Mouse (Mus musculus) hindbrain, embryonic 10.5 days (tissue): Measurements from ENCODE around the gene Fan1. TPM values are rescaled to one million over a fixed set of nuclear protein-coding genes. Genes with fewer than 3 reads are reported as not detected.

Experiments
- DNase-seq: peaks from one replicate; pipeline ENCODE4 v3.0.0-alpha.2; 2017; ENCODE audit warnings: low spot score
- H3K27ac ChIP-seq: fragments of 300-500 bp; sonication (generic); 2 replicates; pipeline ENCODE4 v1.5.1; 2016; ENCODE audit warnings: mild to moderate bottlenecking, moderate library complexity
- H3K27me3 ChIP-seq: fragments of 300-500 bp; sonication (generic); 2 replicates; pipeline ENCODE4 v1.6.1; 2016; ENCODE audit warnings: mild to moderate bottlenecking; ENCODE audit not compliant: poor library complexity, insufficient read depth, severe bottlenecking
- H3K36me3 ChIP-seq: fragments of 300-500 bp; sonication (generic); 2 replicates; pipeline ENCODE4 v1.6.1; 2016; ENCODE audit warnings: mild to moderate bottlenecking, moderate library complexity
- H3K4me1 ChIP-seq: fragments of 300-500 bp; sonication (generic); replicated peaks from 2 replicates; pipeline ENCODE4 v1.6.1; 2016; ENCODE audit warnings: mild to moderate bottlenecking
- H3K4me3 ChIP-seq: fragments of 300-500 bp; sonication (generic); 2 replicates; pipeline ENCODE4 v1.5.1; 2016; ENCODE audit warnings: mild to moderate bottlenecking, moderate library complexity
- H3K9me3 ChIP-seq: fragments of 300-500 bp; sonication (generic); 2 replicates; pipeline ENCODE4 v1.6.1; 2016; ENCODE audit warnings: mild to moderate bottlenecking, moderate library complexity
- WGBS: fragments of 180-500 bp; shearing (Covaris S2); methylation state at CpG from one replicate; pipeline ENCODE4 v1.1.7; 2016; 5-methylcytosine and 5-hydroxymethylcytosine counted together
- polyA plus RNA-seq: library from polyadenylated mRNA; unstranded; fragments of >200 nt; fragmentation: Nextera tagmentation; extraction: Ambion mirVana; gene quantifications from 2 replicates; pipeline ENCODE4 v1.2.1, GENCODE M21; 2016

Gene Fan1
- polyA plus RNA-seq, 1 experiment from 2014 or later = 6.4 TPM

DNA sequence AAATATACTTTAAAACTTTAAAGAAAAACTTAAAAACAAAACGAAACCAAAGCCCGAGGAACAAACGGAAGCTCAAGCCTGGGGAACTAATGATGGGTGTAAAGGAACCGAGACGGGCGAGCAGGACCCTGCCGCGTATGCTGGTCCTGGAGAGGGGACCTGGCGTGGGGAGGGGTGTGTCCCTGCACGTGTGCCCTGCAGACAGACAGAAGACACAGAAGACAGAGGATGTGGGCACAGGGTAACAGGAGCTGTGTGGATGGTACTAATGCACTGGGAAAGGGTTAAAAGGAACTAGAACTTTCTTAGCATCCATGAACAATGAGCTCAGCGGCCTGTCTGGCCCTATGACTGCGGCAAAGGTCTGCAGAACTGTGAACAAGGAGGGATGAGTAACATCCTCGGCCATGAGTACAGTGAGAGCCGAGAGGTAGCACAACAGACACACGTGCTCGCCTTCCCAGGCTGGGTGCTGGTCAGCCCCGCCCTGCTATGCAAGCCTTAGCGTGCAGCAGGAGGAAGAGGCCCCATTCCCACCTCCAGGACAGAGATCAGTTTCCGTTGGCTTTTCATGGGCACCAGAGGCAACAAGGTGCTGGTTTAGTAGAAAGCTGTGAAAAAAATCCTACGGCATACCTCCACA is 13.8 kb downstream of the Fan1 start:
- Histone ChIP-seq H3K9me3 (no peaks in the 10 kb centered on the region), H3K36me3 (peaks cover 90% of the 10 kb centered on the region), H3K4me3 (no peak overlapping the region), H3K27me3 (no peaks in the 10 kb centered on the region), H3K27ac (0 out of 2 replicates have a peak overlapping the region, but pooled peaks have one; percentile 6), H3K4me1 (0 out of 2 replicates have a peak, but pooled peaks cover 5% of the 10 kb centered on the region)
- WGBS = 86% methylated on average over 20 of the region's 20 CpGs
- DNase-seq = no peak

DNA sequence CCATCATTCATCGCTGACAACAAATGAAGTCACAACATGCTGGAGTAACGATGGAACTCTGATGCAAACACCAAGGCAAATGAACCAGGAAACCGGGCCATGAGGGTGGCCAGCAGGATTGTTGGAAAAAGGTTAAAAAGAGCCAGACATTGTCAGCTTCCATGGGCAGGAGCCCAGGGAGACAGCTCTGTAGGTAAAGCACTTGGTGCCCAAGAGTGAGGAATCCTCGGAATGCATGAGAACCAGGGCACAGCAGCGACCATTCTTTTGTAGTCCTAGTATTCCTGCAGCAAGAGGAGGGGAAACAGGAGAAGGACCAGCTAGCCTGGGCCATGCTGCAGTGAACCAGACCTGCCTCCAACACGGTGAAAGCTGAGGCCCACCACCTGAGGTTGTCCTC is 15.2 kb downstream of the Fan1 start:
- Histone ChIP-seq H3K36me3 (peaks cover 83% of the 10 kb centered on the region), H3K27ac (no peak overlapping the region)
- no peak for DNase-seq

DNA sequence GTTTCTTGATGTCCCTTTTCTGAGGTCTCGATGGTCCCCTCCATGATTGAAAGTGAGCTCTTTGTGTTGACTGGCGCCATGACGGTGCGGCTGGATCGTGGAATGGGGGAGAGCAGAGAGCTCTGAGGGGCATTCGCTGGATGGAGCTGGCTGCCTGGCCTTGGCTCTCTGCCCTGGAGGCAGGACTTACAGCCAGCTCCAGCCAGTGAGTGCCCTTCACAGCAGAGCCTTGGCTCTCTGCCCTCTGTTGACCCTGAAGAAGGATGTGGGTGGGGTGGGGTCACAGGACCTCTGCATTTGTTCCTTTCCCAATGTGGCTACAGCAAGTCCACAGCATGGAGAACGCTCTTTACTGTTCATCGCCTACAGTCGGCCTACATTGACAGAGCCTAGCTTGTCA is 16.5 kb downstream of the Fan1 start:
- 90% methylated on average over 9 of the region's 9 CpGs for WGBS
- H3K36me3 ChIP-seq = peaks cover 83% of the 10 kb centered on the region

More for the DNA sequence above, 15.2 kb downstream of the Fan1 start:
- Histone ChIP-seq H3K27me3 (no peaks in the 10 kb centered on the region), H3K9me3 (no peaks in the 10 kb centered on the region), H3K4me3 (no peak overlapping the region), H3K4me1 (peaks cover 16% of the 10 kb centered on the region; the same call in 1 of the 2 replicates)
- WGBS = 88% methylated on average over 6 of the region's 6 CpGs

DNA sequence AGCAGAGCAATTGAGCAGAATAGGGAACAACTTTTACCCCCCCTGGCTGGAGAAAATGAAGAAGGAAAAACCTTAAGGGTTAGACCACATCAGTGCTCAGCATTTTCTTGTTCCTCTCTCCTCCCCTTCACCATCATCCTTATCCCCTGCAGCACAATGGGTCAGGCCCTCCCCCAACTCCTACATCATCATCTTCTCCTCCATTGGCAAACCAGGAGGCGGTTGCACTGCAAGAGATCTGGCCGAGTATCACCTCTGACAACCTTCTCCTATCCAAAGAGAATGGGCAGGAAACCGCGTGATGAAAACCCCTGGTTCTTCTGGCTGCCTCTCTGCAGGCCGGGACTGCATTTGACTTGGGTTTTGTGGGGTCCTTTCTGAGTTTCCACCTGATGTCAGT is 17.2 kb downstream of the Fan1 start:
- H3K4me1 ChIP-seq = peaks cover 16% of the 10 kb centered on the region; the same call in 1 of the 2 replicates
- no peak overlapping the region for H3K4me3 ChIP-seq
- H3K27me3 ChIP-seq = no peaks in the 10 kb centered on the region
- H3K9me3 ChIP-seq = no peaks in the 10 kb centered on the region
- WGBS = 86% methylated on average over 5 of the region's 5 CpGs
- peaks cover 82% of the 10 kb centered on the region for H3K36me3 ChIP-seq
- H3K27ac ChIP-seq = no peak overlapping the region
- DNase-seq = no peak

More for the DNA sequence above, 16.5 kb downstream of the Fan1 start:
- DNase-seq = no peak
- H3K4me3 ChIP-seq = no peak overlapping the region
- no peaks in the 10 kb centered on the region for H3K27me3 ChIP-seq
- no peaks in the 10 kb centered on the region for H3K9me3 ChIP-seq
- H3K27ac ChIP-seq = no peak overlapping the region
- peaks cover 16% of the 10 kb centered on the region; the same call in 1 of the 2 replicates for H3K4me1 ChIP-seq

DNA sequence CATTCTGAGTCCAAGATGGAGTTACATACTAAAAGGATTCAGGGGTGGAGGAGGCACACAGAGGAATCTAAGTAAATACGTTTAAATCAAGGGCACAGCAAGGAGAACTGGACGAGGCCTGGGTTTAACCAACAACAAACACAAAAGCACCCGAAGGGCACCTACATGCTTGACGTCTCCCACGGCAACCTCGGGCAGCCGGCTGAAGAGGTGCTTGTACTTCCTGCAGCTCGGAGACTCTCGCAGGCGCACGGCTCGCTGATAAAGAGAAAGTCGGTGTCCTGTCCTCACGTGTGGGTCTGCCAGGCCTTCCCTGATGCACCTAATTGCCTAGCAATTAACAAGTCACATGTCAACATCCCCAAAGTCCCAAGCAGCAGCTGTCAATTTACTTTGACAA is 19.7 kb downstream of the Fan1 start:
- Histone ChIP-seq H3K4me3 (no peak overlapping the region), H3K36me3 (peaks cover 72% of the 10 kb centered on the region), H3K27me3 (no peaks in the 10 kb centered on the region), H3K4me1 (peaks cover 11% of the 10 kb centered on the region; the same call in 1 of the 2 replicates), H3K27ac (no peak overlapping the region; the same call in 1 of the 2 replicates), H3K9me3 (no peaks in the 10 kb centered on the region)
- no peak for DNase-seq
- WGBS = 48% methylated on average over 14 of the region's 14 CpGs

DNA sequence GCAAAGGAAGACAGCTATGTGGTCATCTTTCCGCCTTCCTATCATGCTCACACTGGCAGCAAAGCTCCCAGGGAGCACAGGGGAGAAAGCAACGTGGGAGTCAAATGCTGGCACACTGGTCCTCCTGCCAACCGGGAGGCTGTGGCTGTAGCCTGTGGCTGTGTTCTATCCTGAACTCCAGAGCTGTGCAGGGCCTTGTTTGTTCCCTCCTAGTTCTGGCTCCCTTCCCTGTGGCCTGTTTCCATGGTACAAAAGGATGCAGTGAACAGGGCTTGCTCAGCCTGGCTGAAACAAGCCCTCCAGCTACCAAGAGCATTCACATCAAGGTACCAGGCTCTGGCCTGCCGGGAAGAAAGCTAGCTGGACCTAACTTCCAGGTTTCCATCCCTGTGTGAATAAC is 22.8 kb downstream of the Fan1 start:
- WGBS = 82% methylated on average over 4 of the region's 4 CpGs
- no peak overlapping the region for H3K27ac ChIP-seq
- H3K4me1 ChIP-seq = peaks cover 11% of the 10 kb centered on the region; the same call in 1 of the 2 replicates
- H3K27me3 ChIP-seq = no peaks in the 10 kb centered on the region
- no peaks in the 10 kb centered on the region for H3K9me3 ChIP-seq
- H3K4me3 ChIP-seq = no peak overlapping the region
- no peak for DNase-seq
- H3K36me3 ChIP-seq = peaks cover 69% of the 10 kb centered on the region

DNA sequence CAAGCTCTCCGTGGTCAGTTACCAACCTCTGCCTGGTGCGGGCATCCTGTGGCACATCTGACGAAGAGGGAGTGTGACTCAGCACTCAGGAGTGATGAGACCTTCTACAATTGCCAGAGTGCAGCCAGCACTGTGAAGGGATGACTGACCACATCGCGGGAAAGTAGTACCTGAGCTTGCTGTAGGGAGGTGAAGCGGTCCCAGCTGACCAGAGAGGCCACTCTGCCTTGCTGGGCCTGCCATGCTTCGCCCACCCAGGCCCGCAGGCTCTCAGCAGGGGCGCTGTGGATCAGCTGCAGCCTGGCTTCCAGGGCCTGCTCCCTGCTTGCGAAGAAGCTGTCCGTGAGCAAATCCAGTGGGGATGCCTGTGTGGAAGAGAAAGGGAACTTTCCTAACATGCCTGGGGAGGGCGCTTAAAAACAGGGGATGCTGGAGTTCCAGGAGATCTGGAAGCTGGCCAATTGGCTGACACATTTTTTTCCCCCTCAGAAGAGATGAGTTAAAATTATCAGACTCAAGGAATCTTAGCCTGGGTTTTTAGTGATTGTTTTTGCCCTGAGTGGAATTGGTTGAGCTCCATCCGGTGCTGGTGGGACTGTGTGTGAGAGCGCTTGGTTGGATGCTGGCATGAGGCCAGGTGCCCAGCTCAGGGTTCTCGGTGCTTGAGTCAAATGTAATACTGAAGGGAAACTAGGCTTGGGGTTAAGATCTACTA is 24.6 kb downstream of the Fan1 start:
- Histone ChIP-seq H3K36me3 (peaks cover 68% of the 10 kb centered on the region), H3K27me3 (no peaks in the 10 kb centered on the region), H3K4me3 (no peak overlapping the region), H3K9me3 (no peaks in the 10 kb centered on the region), H3K4me1 (peaks cover 5% of the 10 kb centered on the region; the same call in 1 of the 2 replicates), H3K27ac (no peak overlapping the region)
- DNase-seq = no peak
- 89% methylated on average over 15 of the region's 15 CpGs for WGBS

DNA sequence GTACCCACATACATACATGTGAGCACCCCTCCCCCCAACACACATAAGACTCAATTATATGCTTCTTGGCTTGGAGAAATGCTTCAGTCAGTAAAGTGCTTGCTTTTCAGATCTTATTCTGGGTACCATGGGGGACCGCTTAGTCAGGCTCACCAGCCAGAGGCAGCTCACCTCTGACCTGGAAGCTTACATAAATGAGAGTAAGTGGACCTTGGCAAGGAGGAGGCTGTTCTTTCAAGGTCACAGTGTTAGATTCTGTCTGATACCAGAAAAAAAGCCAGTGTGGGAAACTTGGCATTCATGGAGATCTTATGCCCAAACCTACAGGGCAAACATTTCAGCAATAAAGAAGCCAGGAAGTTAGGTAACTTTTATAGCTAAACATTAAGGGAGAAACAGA is 26.1 kb downstream of the Fan1 start:
- H3K27ac ChIP-seq = no peak overlapping the region
- peaks cover 54% of the 10 kb centered on the region for H3K36me3 ChIP-seq

DNA sequence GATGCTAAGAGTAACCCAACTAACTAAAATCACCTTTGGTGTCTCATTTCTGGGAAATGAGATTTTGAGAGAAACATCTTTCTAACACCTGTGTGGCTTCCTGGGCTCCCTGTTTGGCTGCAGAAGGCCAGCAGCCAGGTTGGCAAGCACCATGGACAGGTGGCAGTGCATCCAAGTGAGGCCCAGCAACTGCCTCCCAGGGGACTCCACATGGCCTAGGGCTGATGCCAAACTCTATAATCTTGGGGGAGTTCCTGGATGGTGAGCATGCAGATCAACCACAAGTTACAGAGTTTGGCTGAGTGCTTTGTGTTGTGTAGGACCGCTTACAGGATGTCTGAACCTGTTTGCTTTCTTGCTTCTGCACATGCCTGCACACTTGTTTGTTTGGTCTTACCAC is 41.2 kb downstream of the Fan1 start:
- Histone ChIP-seq H3K4me1 (no peaks in the 10 kb centered on the region), H3K36me3 (peaks cover 86% of the 10 kb centered on the region), H3K9me3 (no peaks in the 10 kb centered on the region), H3K27me3 (no peaks in the 10 kb centered on the region), H3K27ac (no peak overlapping the region), H3K4me3 (no peak overlapping the region)
- WGBS = 98% methylated on average over 1 of the region's 1 CpGs
- DNase-seq = no peak

More for the DNA sequence above, 26.1 kb downstream of the Fan1 start:
- Histone ChIP-seq H3K4me3 (no peak overlapping the region), H3K9me3 (no peaks in the 10 kb centered on the region), H3K4me1 (no peaks in the 10 kb centered on the region), H3K27me3 (no peaks in the 10 kb centered on the region)
- WGBS = 98% methylated on average over 1 of the region's 1 CpGs
- DNase-seq = no peak

DNA sequence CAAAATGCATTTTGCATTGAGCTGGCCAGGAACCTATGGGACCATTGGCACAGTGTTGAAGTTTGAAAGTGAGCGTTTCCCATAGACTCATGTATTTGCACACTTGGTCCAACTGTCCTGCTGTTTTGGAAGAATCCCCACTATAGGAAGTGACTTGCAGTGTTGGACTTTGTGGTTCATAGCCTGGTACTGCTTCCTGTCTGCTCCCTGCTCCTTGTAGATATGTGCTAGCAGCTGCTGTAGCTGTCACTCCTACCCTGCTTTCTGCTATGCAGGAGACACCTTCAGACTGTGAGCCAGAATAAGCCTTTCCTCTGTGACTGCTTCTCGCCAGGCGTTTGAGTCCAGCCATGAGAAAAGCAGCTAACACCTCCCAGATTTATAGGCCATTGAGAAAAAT is 42.6 kb downstream of the Fan1 start:
- H3K27ac ChIP-seq = no peak overlapping the region
- H3K27me3 ChIP-seq = no peaks in the 10 kb centered on the region
- no peak for DNase-seq
- H3K9me3 ChIP-seq = no peaks in the 10 kb centered on the region
- peaks cover 78% of the 10 kb centered on the region for H3K36me3 ChIP-seq
- H3K4me1 ChIP-seq = no peaks in the 10 kb centered on the region
- 93% methylated on average over 3 of the region's 3 CpGs for WGBS
- no peak overlapping the region for H3K4me3 ChIP-seq

DNA sequence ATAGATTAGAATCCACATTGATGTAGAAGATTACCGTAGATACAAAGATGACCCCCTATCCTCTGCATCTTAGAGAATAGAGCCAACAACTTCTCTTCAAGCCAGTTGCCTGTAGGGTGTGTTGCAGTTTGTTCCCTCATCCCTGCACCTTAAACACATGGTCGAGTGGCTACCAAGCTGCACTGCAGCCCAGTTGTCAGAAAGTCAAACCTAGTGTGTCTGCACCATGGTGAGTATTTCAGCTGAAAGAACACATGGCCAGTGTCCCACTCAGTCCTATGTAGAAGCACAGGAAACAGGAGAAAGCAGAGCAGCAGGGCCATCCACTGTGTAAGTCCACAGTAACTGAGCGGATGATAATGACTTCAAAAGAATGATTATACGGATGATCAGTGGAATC is 46.4 kb downstream of the Fan1 start:
- Histone ChIP-seq H3K36me3 (peaks cover 56% of the 10 kb centered on the region), H3K27me3 (no peaks in the 10 kb centered on the region), H3K27ac (no peak overlapping the region), H3K4me3 (no peak overlapping the region), H3K4me1 (no peaks in the 10 kb centered on the region), H3K9me3 (no peaks in the 10 kb centered on the region)
- DNase-seq = no peak
- 91% methylated on average over 4 of the region's 4 CpGs for WGBS

DNA sequence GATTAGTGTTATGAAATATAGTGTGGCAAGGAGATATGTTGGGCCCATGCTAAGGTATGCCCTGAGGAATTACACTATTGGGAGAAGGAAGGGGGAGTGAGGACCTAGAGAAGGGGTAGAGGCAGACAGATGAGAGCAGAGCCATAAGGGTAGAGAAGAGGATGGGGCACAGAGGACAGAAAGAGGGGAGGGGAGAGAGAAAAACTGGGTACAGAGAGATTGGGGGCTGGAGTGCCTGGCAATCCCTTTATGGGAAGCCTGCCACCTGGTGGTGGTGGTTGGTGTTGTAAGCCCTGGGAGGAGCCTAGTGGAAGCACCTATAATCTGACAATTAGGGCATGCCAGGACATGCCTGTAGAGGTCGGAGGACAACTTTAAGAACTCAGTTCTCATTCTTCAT is 47.0 kb downstream of the Fan1 start:
- no peaks in the 10 kb centered on the region for H3K9me3 ChIP-seq
- 42% methylated on average over 1 of the region's 1 CpGs for WGBS
- H3K36me3 ChIP-seq = peaks cover 57% of the 10 kb centered on the region
- no peaks in the 10 kb centered on the region for H3K27me3 ChIP-seq
- H3K4me1 ChIP-seq = no peaks in the 10 kb centered on the region
- no peak overlapping the region for H3K27ac ChIP-seq
- DNase-seq = peak; percentile 72
- H3K4me3 ChIP-seq = no peak overlapping the region

DNA sequence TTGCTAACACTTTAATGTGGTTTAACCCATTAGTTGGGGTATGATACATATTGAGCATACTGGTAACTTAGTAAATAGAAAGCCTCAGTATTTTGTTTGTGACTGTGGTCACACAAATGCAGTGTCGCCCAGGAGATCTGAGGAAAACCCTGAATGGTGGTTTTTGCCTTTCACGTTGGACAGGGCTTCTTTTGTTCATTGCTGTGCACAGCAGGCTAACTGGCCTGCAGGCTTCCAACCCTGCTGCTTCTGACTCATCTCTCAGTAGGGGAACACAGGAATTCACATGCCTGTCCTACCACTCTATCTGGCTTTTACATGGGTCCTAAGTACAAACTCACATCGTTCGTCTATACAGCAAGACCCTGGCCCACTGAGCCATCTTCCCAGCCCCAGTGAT is 52.2 kb downstream of the Fan1 start:
- no peaks in the 10 kb centered on the region for H3K4me1 ChIP-seq
- H3K9me3 ChIP-seq = no peaks in the 10 kb centered on the region
- peaks cover 69% of the 10 kb centered on the region for H3K36me3 ChIP-seq
- H3K27ac ChIP-seq = no peak overlapping the region
- 65% methylated on average over 4 of the region's 4 CpGs for WGBS
- H3K27me3 ChIP-seq = no peaks in the 10 kb centered on the region
- no peak overlapping the region for H3K4me3 ChIP-seq
- no peak for DNase-seq
